ENCODE assay signal across 27 mouse cellular contexts in the genomic region with DNA sequence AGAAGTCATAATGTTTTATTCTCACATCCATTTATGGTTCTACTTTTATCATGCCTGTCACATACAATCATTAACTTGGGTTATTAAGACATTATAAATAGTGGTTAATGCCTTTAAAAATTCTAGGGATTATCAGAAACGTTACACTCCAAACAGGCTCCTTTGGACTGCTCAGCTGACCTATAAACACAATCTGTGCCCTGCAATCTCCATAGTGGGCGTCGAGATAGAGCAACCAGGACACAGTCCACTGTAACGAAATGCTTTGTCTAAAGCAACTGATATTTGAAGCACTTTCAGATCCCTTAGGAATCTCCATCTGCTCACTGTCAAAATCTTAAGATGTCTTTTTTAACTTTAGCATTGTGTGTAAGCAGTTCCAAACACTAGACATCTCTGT.
A peak's percentile ranks its signal among the peaks of the same experiment; 100 is the strongest.
DNase-seq lines count a peak whose midpoint lies in the region; ATAC-seq and TF ChIP-seq lines count a peak whose summit lies in the region.
"Had no signal": no experiment of that assay in that cellular context is flagged by ENCODE, and none has a peak within 500 bp of the region (broad histone marks: within the 10 kb centered on the region; RNA-seq: fewer than 3 reads in every experiment).

No protein-coding gene starts in this region.

- no peak overlapping the region for H3K27ac ChIP-seq in kidney, postnatal 0 days
- no peak overlapping the region for H3K27ac ChIP-seq in liver, embryonic 16.5 days (ENCODE audit: low read length)
- no peak overlapping the region for H3K27ac ChIP-seq in liver, embryonic 11.5 days (ENCODE audit: low read depth, low read length)
- no peak overlapping the region for H3K27ac ChIP-seq in intestine, embryonic 16.5 days (ENCODE audit: low read length)
- H3K27ac ChIP-seq: embryonic facial prominence, embryonic 13.5 days; embryonic facial prominence, embryonic 15.5 days; forebrain, embryonic 10.5 days; forebrain, embryonic 12.5 days had no signal

- H3K4me1 ChIP-seq in kidney, postnatal 0 days (replicated peaks; ENCODE audit: insufficient read depth, low read length): no peaks in the 10 kb centered on the region
- no peaks in the 10 kb centered on the region for H3K4me1 ChIP-seq in liver, embryonic 16.5 days (ENCODE audit: control insufficient read depth, low read depth, low read length)
- H3K4me1 ChIP-seq in liver, embryonic 11.5 days (replicated peaks; ENCODE audit: control insufficient read depth, insufficient read depth, low read length): no peaks in the 10 kb centered on the region
- peaks cover 5% of the 10 kb centered on the region; the same call in 1 of the 2 replicates for H3K4me1 ChIP-seq in intestine, embryonic 16.5 days (ENCODE audit: control insufficient read depth, insufficient read depth, low read length)
- H3K4me1 ChIP-seq: forebrain, embryonic 10.5 days; forebrain, embryonic 12.5 days had no signal

- no peak for TF ChIP-seq CTCF in kidney, postnatal 0 days (IDR thresholded peaks at IDR 0.05; ENCODE audit: low read depth)

- H3K27me3 ChIP-seq in kidney, postnatal 0 days (ENCODE audit: insufficient read depth, low read length): no peaks in the 10 kb centered on the region
- no peaks in the 10 kb centered on the region for H3K27me3 ChIP-seq in liver, embryonic 16.5 days (ENCODE audit: control insufficient read depth, insufficient read depth, low read depth, low read length)
- H3K27me3 ChIP-seq in liver, embryonic 11.5 days (replicated peaks; ENCODE audit: control insufficient read depth, insufficient read depth, low read length): no peaks in the 10 kb centered on the region
- H3K27me3 ChIP-seq in intestine, embryonic 16.5 days (replicated peaks; ENCODE audit: control insufficient read depth, insufficient read depth, low read length): no peaks in the 10 kb centered on the region
- H3K27me3 ChIP-seq: CH12.LX; embryonic facial prominence, embryonic 13.5 days; embryonic facial prominence, embryonic 15.5 days; forebrain, embryonic 12.5 days had no signal

- H3K36me3 ChIP-seq in kidney, postnatal 0 days (ENCODE audit: insufficient read depth, low read length): no peaks in the 10 kb centered on the region
- H3K36me3 ChIP-seq in liver, embryonic 16.5 days (ENCODE audit: control insufficient read depth, insufficient read depth): no peaks in the 10 kb centered on the region
- no peaks in the 10 kb centered on the region for H3K36me3 ChIP-seq in liver, embryonic 11.5 days (ENCODE audit: control insufficient read depth, insufficient read depth, low read length)
- no peaks in the 10 kb centered on the region for H3K36me3 ChIP-seq in intestine, embryonic 16.5 days (ENCODE audit: control insufficient read depth, insufficient read depth, low read length)
- H3K36me3 ChIP-seq: embryonic facial prominence, embryonic 13.5 days; embryonic facial prominence, embryonic 15.5 days; forebrain, embryonic 10.5 days; forebrain, embryonic 12.5 days; G1E had no signal

- no peak for ATAC-seq in kidney, postnatal 0 days (replicated peaks; ENCODE audit: low FRiP score, low read depth)
- peak; percentile 70 for ATAC-seq in liver, embryonic 16.5 days (ENCODE audit: low read depth)
- no peak for ATAC-seq in liver, embryonic 11.5 days (replicated peaks; ENCODE audit: low FRiP score)
- ATAC-seq in intestine, embryonic 16.5 days: peak; percentile 60
- ATAC-seq: CD4-positive, CD25-positive, alpha-beta regulatory T cell, adult 4 months; forebrain, embryonic 14.5 days; forebrain, embryonic 16.5 days had no signal

- WGBS in kidney, postnatal 0 days: 46% methylated on average over 4 of the region's 4 CpGs
- WGBS in liver, embryonic 16.5 days (ENCODE audit: insufficient replicate concordance): 50% methylated on average over 4 of the region's 4 CpGs
- WGBS in liver, embryonic 11.5 days: 61% methylated on average over 4 of the region's 4 CpGs
- WGBS in intestine, embryonic 16.5 days: 34% methylated on average over 4 of the region's 4 CpGs

- no peaks in the 10 kb centered on the region for H3K9me3 ChIP-seq in kidney, postnatal 0 days (replicated peaks; ENCODE audit: low read length)
- H3K9me3 ChIP-seq in liver, embryonic 16.5 days (replicated peaks; ENCODE audit: control insufficient read depth, low read length): no peaks in the 10 kb centered on the region
- H3K9me3 ChIP-seq in liver, embryonic 11.5 days (ENCODE audit: control insufficient read depth, low read length): no peaks in the 10 kb centered on the region
- no peaks in the 10 kb centered on the region for H3K9me3 ChIP-seq in intestine, embryonic 16.5 days (ENCODE audit: control insufficient read depth, low read length)
- H3K9me3 ChIP-seq: embryonic facial prominence, embryonic 13.5 days; embryonic facial prominence, embryonic 15.5 days; forebrain, embryonic 10.5 days; forebrain, embryonic 12.5 days had no signal

- DNase-seq in kidney, postnatal 0 days (ENCODE audit: low spot score): peak; percentile 20
- no peak for DNase-seq in kidney, postnatal 14 days
- no peak for DNase-seq in liver, embryonic 11.5 days (ENCODE audit: low spot score)
- no peak for DNase-seq in right cerebral cortex, postnatal 36 days (ENCODE audit: low spot score in 2 of 2)
- DNase-seq in adrenal gland, postnatal 10 days: no peak
- DNase-seq: adrenal gland, adult 2 months; adrenal gland, postnatal 14 days; adrenal gland, postnatal 36 days; B cell, adult 2 months; cerebellum, adult 11-12 months; cerebellum, adult 2 months; cerebellum, adult 9-10 months; cerebellum, postnatal 14 days; cerebellum, postnatal 36 days; embryo, embryonic 11 days had no signal

- no peak overlapping the region for H3K4me3 ChIP-seq in kidney, postnatal 0 days (replicated peaks; ENCODE audit: low read depth, low read length)
- H3K4me3 ChIP-seq in liver, embryonic 16.5 days (ENCODE audit: low read depth, low read length): no peak overlapping the region
- no peak overlapping the region for H3K4me3 ChIP-seq in liver, embryonic 11.5 days (ENCODE audit: low read depth, low read length)
- H3K4me3 ChIP-seq in intestine, embryonic 16.5 days (ENCODE audit: low read length): no peak overlapping the region
- H3K4me3 ChIP-seq: embryonic facial prominence, embryonic 13.5 days; embryonic facial prominence, embryonic 15.5 days; erythroblast, embryonic 14.5 days; forebrain, embryonic 10.5 days; forebrain, embryonic 12.5 days had no signal

- no peak overlapping the region for H3K9ac ChIP-seq in kidney, postnatal 0 days (ENCODE audit: low read depth, low read length)
- no peak overlapping the region for H3K9ac ChIP-seq in liver, embryonic 16.5 days (ENCODE audit: low read depth, low read length)
- H3K9ac ChIP-seq in liver, embryonic 11.5 days (ENCODE audit: low read depth, low read length): no peak overlapping the region
- no peak overlapping the region for H3K9ac ChIP-seq in intestine, embryonic 16.5 days (ENCODE audit: low read depth, low read length)
- H3K9ac ChIP-seq: embryonic facial prominence, embryonic 13.5 days; embryonic facial prominence, embryonic 15.5 days; forebrain, embryonic 12.5 days had no signal

- no peak overlapping the region for H3K4me2 ChIP-seq in kidney, postnatal 0 days (ENCODE audit: low read length)
- H3K4me2 ChIP-seq in liver, embryonic 16.5 days (ENCODE audit: low read depth, low read length): no peak overlapping the region
- H3K4me2 ChIP-seq in liver, embryonic 11.5 days: no peak overlapping the region
- H3K4me2 ChIP-seq in intestine, embryonic 16.5 days (ENCODE audit: low read depth, low read length): no peak overlapping the region
- H3K4me2 ChIP-seq: embryonic facial prominence, embryonic 13.5 days; embryonic facial prominence, embryonic 15.5 days; forebrain, embryonic 12.5 days had no signal

Comparison
In these comparisons a context has a peak if more than half of its experiments do, and no peak if none do; other contexts are left out.
1. ATAC-seq: peak in liver, embryonic 16.5 days (single experiment) and intestine, embryonic 16.5 days (single experiment); none in kidney, postnatal 0 days (single experiment) and liver, embryonic 11.5 days (single experiment).